Mouse (Mus musculus) liver, adult (tissue): ENCODE results near the gene Cpne5.

Experiments used
- GATA4 ChIP-seq: IDR thresholded peaks from 2 replicates; pipeline ENCODE4 v1.6.1; 2014; ENCODE audit warnings: mild to moderate bottlenecking, low read length; ENCODE audit not compliant: insufficient replicate concordance

Cpne5 gene

GRCm38 (mm10) chr17:29237267-29237771 lies 648 bp downstream of the Cpne5 start:
- TF ChIP-seq GATA4: no peak

GRCm38 (mm10) chr17:29236111-29236510 lies 1.9 kb downstream of the Cpne5 start:
- no peak for TF ChIP-seq GATA4

- TF ChIP-seq GATA4: no peak
Observed at GRCm38 (mm10) chr17:29231109-29231508, 6.9 kb downstream of the Cpne5 start.

- no peak for TF ChIP-seq GATA4
Observed at GRCm38 (mm10) chr17:29220631-29221030, 17.3 kb downstream of the Cpne5 start.

- no peak for TF ChIP-seq GATA4
Observed at GRCm38 (mm10) chr17:29218017-29218416, 19.9 kb downstream of the Cpne5 start.

- no peak for TF ChIP-seq GATA4
Observed at GRCm38 (mm10) chr17:29216078-29216477, 21.9 kb downstream of the Cpne5 start.

- no peak for TF ChIP-seq GATA4
Observed at GRCm38 (mm10) chr17:29214655-29215054, 23.3 kb downstream of the Cpne5 start.

GRCm38 (mm10) chr17:29214193-29214456 lies 23.8 kb downstream of the Cpne5 start:
- no peak for TF ChIP-seq GATA4

- TF ChIP-seq GATA4: no peak
Observed at GRCm38 (mm10) chr17:29213381-29214192, 24.4 kb downstream of the Cpne5 start.

- no peak for TF ChIP-seq GATA4
Observed at GRCm38 (mm10) chr17:29211836-29212235, 26.1 kb downstream of the Cpne5 start.

GRCm38 (mm10) chr17:29210037-29210436 lies 27.9 kb downstream of the Cpne5 start:
- TF ChIP-seq GATA4: no peak

- no peak for TF ChIP-seq GATA4
Observed at GRCm38 (mm10) chr17:29206052-29206451, 31.9 kb downstream of the Cpne5 start.

GRCm38 (mm10) chr17:29202604-29203003 lies 35.4 kb downstream of the Cpne5 start:
- TF ChIP-seq GATA4: no peak

- no peak for TF ChIP-seq GATA4
Observed at GRCm38 (mm10) chr17:29199821-29200220, 38.1 kb downstream of the Cpne5 start.

- TF ChIP-seq GATA4: no peak
Observed at GRCm38 (mm10) chr17:29199151-29199800, 38.7 kb downstream of the Cpne5 start.

GRCm38 (mm10) chr17:29195579-29195978 lies 42.4 kb downstream of the Cpne5 start:
- TF ChIP-seq GATA4: no peak

- no peak for TF ChIP-seq GATA4
Observed at GRCm38 (mm10) chr17:29188989-29189388, 49.0 kb downstream of the Cpne5 start.
